Mouse (Mus musculus): ENCODE measurements around the gene Adgrv1.

Adgrv1 gene

DNA sequence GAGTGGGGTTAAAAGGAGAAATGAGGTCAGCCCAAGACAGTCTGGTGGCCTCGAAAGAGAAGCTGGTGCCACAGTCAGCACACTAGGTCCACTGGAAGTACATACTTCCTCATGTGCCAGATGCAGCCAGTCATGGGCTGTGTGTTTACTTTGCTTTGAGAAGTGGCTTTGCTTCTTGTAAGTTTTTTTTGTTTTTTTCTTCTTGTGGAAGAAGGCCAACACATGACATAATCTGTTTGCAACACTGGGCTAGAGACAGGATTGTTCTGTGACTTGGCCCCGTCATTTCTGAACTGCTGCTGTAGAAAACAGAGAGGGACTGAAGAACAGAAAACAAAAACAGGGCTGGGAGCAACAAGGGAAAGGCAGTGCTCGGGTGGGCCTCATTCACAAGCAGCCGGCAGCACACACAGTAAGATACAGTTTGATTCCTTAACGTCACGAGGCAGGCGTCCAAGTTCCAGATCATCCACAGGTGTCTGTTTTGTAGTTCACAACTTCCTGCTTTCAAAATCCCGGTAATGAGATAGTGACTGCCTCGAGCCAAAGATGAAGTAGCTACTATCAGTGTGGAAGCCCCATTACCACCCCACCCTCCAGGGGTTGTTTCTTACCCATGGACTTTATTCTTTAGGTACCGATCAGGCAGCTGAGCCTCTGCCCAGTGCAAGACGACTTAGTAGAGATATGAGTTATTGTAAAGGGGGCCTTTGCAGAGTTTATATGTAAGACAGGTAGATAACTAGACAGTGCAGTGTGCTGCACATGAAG, 496.1 kb downstream of the Adgrv1 start:
- DNase-seq (ENCODE audit: low spot score): no peak

GRCm38 (mm10) chr13:81135953-81136352, 497.0 kb downstream of the Adgrv1 start:
- DNase-seq (ENCODE audit: low spot score): no peak

- no peak for DNase-seq (ENCODE audit: low spot score)
Observed at GRCm38 (mm10) chr13:81134412-81134811, 498.5 kb downstream of the Adgrv1 start.

DNA sequence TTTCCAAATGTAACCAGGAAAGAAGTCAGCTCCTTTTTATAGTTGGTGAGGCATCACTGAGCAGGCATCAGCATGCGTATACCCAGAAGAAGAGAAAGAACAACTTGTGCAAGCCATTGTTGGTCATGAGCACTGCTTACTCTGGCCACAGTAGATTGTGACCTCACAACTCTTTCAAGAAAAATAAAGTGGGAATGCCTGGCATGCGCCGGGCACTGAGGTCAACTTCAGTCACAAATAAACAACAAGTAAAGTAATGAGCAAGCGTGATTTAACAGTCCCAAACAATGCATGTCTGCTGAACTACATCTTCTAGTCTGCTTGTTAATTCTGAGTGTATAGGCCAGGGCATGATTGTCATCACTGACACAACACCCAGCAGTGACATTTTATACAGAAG, 499.6 kb downstream of the Adgrv1 start:
- DNase-seq (ENCODE audit: low spot score): no peak

DNA sequence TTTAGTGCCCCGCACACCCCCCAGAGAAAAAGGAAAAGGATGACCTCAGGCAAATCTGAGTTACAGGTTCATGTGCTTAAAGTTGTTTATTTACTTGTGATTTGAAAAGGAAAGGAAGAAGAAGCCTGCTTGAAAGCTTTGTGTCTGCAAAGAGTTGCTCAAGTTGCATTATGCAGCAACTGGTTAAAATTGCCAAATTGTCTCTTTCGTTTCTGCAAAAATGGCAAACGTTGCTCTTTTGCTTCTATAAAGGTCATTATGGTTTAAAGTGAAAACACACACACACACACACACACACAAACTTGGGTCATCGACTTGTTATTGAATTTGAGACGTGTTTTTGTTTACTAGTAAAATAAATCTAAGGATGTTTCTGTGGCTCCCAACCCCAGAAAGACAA, 500.3 kb downstream of the Adgrv1 start:
- DNase-seq (ENCODE audit: low spot score): no peak

- DNase-seq (ENCODE audit: low spot score): no peak
Observed at GRCm38 (mm10) chr13:81131860-81132259, 501.1 kb downstream of the Adgrv1 start.

DNA sequence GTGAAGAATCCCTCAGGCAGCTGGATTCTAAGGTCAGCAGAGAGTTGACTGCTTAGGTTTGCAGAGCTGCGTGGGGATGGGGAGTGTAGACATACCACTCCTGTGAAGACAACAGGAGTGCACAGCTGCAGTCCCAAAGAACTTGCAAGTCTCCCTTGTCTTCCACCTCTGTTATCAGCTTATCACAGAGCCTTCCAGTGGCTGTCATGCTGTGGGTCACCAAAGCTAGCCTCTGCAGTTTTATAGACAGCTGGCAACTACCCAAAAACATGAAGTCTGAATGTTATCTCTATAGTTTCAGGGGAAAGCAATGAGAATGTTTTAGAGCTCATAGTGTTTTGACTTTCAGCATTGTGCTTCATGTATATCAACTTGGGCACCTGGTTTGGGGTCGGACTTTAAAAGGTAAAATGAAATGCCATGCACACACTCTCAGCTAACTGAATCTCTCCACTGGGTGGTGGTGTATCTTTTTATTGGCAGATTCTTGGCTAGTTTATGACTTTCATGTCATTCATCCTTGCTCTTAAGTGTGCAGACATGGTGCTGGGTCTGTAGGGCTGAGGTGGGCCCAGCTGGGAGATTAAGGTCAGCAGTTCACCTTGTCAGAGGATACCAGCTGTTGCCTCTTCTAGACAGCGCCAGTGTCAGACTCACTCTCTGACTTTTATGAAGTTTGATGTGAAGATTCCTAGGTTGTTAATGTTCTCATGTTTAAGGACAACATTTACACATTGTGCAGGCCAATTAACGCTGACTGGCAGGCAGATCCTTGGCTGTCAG, 502.0 kb downstream of the Adgrv1 start:
- DNase-seq (ENCODE audit: low spot score): no peak

DNA sequence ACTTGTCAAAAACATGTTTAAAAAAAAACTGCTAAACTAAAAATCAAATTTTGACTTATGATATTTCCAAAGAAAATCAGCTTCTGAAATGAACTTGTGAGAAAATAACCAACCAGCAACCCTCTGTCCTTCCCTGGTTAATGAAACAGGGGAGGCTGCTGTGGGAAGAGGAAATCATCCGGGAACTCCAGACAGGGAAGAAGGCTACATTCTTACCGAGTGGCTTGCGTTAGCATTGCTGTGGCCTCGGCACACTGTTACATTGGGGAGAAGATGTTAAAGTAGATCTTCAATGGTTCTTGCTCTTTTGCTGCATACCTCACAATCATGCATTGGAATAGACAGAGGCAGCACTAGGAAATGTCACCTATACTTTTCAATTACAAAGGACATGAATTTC, 507.1 kb downstream of the Adgrv1 start:
- DNase-seq (ENCODE audit: low spot score): no peak

DNA sequence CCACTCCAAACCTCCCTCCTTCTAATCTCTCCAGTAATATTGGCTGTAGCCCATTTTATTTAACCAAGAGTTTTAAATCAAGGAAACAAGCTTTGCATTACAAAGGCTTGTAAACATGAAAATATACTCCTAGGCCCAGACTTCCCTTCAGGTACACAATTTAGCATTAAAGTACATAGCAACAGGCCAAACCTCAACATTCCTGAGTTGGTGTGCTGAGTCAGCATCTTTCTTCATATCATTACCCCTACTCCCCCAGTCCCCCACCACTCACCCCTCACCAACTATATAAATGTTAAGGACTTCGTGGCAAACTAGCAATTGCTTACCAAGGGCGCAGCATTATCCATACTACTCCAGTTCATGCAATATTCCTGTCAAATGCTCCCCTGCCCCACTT, 510.7 kb downstream of the Adgrv1 start:
- DNase-seq (ENCODE audit: low spot score): no peak

DNA sequence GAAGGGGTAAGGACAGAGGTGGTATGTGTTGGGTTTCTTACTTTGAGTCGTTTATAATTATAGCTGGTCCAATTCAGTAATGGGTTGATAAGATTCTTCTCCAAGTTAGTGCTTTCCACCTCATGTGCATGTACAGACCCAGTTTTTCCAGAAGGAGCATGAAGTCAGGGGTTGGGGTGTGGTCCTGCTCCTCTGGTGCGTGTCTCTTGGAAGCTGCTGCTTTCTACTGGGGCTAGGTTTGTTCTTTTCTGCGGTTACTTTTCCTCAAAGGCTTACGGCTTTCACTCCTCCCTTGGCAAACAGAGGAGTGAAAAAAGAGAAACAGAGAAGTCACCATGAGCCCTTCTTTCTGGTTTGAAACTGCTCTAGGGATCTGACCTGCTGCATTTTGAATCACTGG, 522.5 kb downstream of the Adgrv1 start:
- no peak for DNase-seq (ENCODE audit: low spot score)

- no peak for DNase-seq (ENCODE audit: low spot score)
Observed at GRCm38 (mm10) chr13:81109676-81110075, 523.3 kb downstream of the Adgrv1 start.

DNA sequence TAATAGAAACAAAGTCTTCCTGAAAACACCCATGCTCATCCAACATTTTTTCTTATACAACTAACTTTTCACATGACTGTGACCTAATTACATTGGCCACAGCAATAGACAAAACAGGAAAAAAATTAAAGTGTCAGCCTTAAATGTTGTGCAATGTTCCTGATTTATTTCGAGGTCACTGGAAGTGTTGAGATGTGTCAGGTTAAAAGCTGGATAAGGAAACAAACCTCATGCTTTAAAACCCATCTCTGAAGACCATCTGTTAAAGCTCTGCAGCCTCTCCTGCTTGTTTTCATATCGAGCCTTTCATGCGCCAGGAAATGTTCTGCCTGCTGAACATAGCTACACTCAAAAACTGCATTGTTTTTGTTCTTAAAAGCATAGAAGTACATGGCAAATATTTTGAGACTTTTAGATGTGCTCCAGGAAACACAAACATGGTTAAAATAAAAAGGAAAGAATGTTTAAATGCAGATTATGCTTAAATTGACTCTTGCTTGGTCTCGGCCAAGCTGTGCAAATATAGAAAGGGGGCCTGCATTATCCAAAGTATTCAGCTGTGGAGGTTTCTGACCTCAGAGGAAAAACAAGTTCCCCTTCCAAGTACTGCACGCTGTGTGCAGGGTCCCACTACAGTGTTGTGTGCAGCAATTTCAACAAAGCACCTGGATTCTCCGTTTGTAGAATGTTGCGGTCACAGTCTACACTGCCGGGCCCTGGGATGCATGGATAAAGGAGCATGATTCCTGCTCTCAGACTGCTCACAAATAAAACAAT, 524.2 kb downstream of the Adgrv1 start:
- no peak for DNase-seq (ENCODE audit: low spot score)

- no peak for DNase-seq (ENCODE audit: low spot score)
Observed at GRCm38 (mm10) chr13:81107436-81107835, 525.5 kb downstream of the Adgrv1 start.

- no peak for DNase-seq (ENCODE audit: low spot score)
Observed at GRCm38 (mm10) chr13:81103794-81104193, 529.2 kb downstream of the Adgrv1 start.

DNA sequence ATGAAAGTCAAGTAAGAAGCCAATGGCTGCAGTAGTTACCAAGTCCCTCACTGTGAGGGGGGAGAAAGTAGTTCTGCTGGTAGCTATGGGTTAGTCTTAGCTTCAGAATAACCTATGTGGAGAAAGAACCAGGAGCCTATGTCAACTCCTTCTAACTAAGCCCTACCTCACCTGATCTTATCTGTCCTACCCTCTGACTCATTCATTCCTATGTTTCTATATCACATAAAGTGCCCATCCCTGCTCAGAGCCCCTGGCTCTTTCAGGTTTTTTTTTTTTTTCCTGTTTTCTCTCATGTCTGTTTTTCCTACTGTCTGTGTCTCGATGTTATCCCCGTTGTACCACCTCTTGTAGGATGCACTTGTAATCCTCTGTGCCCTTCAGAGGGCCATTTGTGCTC, 536.5 kb downstream of the Adgrv1 start:
- DNase-seq (ENCODE audit: low spot score): no peak

- DNase-seq (ENCODE audit: low spot score): no peak
Observed at GRCm38 (mm10) chr13:81094513-81094912, 538.4 kb downstream of the Adgrv1 start.

DNA sequence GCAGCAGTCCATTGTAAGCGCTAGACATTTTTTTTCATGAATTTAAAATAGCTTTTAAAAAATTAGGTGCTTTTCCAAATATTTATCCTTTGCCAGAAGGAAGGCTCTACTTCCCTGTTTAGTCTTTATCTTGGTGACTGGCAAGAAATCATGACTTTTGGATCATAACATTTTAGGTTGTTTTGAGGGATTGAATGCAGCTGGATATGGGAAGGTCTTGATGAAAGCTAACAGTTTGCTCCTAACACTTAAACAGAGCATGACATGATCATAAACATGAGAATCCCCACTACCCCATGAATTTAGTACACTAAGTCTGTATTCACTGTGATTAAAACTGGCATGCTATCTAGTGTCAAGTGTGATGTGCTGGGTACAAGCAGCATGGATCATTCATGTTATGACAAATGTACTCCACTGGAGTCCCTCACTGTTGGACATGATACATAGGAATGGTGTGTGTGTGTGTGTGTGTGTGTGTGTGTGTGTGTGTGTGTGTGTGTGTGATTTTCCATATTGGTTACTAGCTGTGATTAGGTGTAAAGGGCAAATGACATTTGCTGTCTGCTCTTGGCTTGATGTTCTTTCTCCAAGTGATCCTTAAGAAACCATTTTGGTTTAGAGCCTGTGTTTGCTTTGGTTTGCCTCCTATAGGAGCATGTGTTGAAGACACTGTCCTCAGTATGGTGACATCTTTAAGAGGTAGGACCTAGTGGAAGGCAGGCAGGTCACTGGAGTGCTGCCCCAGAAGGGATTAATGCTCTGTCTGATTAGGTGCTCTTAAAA, 542.7 kb downstream of the Adgrv1 start:
- DNase-seq (ENCODE audit: low spot score): no peak

GRCm38 (mm10) chr13:81086969-81087682, 545.8 kb downstream of the Adgrv1 start:
- DNase-seq (ENCODE audit: low spot score): no peak

DNA sequence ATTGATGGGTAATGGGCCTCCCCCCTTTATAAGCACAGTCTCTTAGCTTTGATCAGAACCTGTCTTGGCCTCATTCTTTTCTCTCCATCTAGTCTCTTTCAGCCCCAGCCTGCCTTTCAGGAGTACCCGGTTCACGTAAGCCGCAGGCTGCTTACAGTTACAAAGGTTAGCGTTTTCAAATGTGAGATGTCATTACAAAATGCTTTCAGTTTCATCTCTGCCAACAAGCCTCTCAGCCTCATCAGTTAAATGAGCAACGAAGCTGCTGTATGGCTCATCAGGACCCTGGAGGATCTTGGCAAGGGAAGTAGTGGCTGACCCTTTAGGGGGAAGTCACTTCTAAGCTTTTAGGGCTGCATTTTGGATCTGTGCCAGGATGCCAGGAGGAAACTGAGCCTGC, 560.7 kb downstream of the Adgrv1 start:
- DNase-seq (ENCODE audit: low spot score): no peak

GRCm38 (mm10) chr13:81051448-81051847, 581.5 kb downstream of the Adgrv1 start:
- DNase-seq (ENCODE audit: low spot score): no peak

- DNase-seq (ENCODE audit: low spot score): no peak
Observed at GRCm38 (mm10) chr13:81050911-81051310, 582.0 kb downstream of the Adgrv1 start.
